Mouse (Mus musculus) E14TG2a.4 (cell line): ENCODE data around the gene Sqstm1.

Experiments used
- CTCF ChIP-seq: conservative IDR thresholded peaks from 2 replicates; pipeline ENCODE4 v1.5.1; 2014; ENCODE audit warnings: low read length
- POU5F1 ChIP-seq: IDR thresholded peaks from 2 replicates; pipeline ENCODE4 v1.6.1; 2014; ENCODE audit warnings: low read length, borderline replicate concordance

- TF ChIP-seq CTCF (no peak), POU5F1 (no peak)
Observed at GRCm38 (mm10) chr11:50149603-50150150, 61.0 kb downstream of the Sqstm1 start.
